Mouse (Mus musculus): Measurements from ENCODE around the gene Rasip1.

Gene Rasip1

DNA sequence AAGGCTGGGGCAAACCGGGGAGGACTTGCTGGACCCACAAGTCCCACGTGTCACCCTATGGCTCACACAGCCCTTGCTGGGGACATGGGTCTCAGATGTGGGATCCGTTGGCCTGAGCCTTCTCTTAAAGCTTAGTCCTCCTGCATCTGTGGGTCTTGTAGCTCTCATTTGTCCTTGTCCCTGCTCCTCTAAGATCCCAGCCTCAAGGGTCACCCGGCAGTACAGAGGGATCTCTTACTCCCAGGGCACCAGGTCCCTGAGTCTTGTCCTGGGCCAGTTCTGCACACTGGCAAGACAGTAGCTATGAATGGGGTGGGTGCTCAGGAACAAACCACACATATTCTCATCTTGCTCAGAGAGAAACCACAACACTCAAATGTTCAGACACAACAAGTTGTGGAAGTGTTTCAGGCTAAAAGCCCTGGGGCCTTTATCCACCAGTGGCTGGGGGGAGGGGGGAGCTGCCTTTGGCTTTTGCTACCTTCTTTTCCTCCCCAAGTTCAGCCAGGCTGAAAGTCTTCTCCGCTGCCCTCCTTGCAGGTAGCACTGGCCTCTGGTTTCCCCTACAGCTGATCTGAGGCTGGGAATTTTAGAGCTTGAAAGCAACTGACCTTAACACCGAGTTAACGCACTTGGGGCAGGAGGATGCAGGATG lies 56.2 kb downstream of the Rasip1 start, which contains the start of gene Ntn5:
Gene Ntn5, plus strand, starts transcription at position 627 of the 655 bp plus-strand sequence.
- in situ Hi-C loops (cut with MboI, MseI), result no loop called here

- in situ Hi-C loops (cut with MboI, MseI), result no loop called here
Observed at GRCm38 (mm10) chr7:45685811-45686210, 58.5 kb downstream of the Rasip1 start.

GRCm38 (mm10) chr7:45686841-45687240 lies 59.6 kb downstream of the Rasip1 start:
- in situ Hi-C loops (cut with MboI, MseI), result no loop called here
